Mouse (Mus musculus) left cerebral cortex, postnatal 10 days (tissue): ENCODE results near the gene A530032D15Rik. TPM values are rescaled to one million over a fixed set of nuclear protein-coding genes. Genes with fewer than 3 reads are reported as not detected.
"Not testable (repeated sequence)": the region's sequence is repeated elsewhere in the genome, so short reads cannot be mapped to it uniquely, and the experiment has no call there.

Experiments used
- DNase-seq, 2 experiments: peaks; one replicate each; pipeline ENCODE4 v3.0.0; 2021 to 2022; ENCODE audit warnings: low spot score in 2 of 2, mixed read lengths in 1 of 2; ENCODE audit errors: extremely low spot score in 1 of 2
- intact Hi-C: fragments of 180-260 bp; cut with DNase I; formaldehyde crosslinking; loops from one replicate; pipeline ENCODE4 v1.15.1; 2025
- total RNA-seq, 2 experiments: library from RNA; stranded (reverse); gene quantifications; 2 replicates each; pipeline ENCODE4 v1.2.3; 2021

Gene A530032D15Rik
- not detected for total RNA-seq

GRCm38 (mm10) chr1:85109753-85110152 is at the start of gene A530032D15Rik:
Gene A530032D15Rik, minus strand, starts transcription at chr1:85109853.
- intact Hi-C loops, DNase-seq: not testable (repeated sequence)

DNA sequence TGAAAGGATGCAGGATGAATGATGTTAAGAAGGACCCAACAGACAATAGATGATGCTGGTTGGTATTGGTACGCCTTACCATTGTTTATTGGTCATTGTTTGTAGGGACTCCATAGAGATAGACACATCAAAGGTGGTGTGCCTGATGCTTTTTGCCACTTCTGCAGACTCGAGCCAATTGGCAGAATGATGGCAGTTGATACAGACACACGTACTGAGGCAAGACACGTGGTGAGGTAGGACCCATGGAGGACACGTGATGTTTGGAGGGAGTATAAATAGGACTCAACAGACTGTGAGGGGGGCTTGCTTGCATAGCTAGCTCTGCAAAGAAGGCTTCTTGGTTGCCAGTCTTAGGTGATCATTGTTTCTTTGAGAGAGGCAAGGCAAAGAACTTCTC is 45.5 kb upstream of the A530032D15Rik start:
- intact Hi-C loops, DNase-seq: not testable (repeated sequence)

GRCm38 (mm10) chr1:85133671-85134070 is 24.0 kb upstream of the A530032D15Rik start:
- peak in 1 of 2 experiments; percentile 12 for DNase-seq
- intact Hi-C loops = not testable (repeated sequence)

DNA sequence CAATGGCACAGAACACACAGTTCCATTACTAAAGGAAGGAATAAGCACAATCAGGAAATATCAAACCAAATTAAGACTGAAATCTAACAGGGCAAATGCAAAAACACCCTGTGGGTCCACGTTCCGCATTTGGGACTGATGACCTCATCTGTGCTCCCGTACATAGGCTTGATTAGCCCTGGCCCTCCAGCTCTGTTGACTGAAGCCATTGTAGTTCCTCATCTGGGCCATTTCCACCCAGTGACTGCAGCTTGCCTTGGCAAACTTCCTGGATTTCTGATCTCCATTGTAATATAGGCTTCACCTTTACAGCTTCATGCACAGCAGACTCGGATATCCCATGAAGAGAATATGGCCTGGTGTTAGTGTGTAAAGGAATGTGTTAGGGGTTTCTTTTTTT is 12.2 kb upstream of the A530032D15Rik start:
- DNase-seq, intact Hi-C loops: not testable (repeated sequence)

DNA sequence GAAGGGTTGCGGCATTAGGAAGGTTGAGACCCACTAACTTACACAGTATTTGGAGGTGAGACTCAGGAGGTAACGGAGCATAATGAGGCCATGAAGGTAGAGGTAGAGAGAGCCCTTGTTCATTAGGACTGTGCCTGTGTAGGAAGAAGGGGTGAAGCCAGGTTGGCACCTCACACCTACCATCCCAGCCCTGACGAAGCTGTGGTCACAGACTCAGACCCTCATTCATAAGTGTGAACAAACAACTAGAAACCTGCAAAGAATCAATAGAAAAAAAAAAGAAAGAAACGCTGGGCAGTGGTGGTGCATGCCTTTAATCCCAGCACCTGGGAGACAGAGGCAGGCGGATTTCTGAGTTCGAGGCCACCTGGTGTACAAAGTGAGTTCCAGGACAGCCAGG is 8.7 kb upstream of the A530032D15Rik start:
- intact Hi-C loops, DNase-seq: not testable (repeated sequence)

DNA sequence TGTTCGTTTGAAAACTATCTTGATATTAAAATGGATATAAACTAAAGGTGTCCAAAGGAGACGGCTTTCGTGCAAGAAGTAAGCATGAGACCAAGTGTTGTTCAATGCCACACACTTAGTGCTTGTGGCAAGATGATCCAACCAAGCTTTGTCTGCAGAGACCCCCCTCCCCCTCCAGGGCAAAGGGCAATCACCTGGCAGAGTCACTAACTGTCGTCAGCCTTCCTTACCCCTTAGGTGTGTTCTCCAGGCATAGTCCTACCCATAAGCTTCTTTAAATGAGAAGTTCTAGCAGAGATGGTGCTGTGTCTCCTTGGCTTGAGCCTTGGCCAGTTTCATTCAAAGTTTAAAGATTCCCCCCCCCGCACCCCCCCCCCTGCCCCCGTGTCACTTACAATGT is 7.9 kb upstream of the A530032D15Rik start:
- DNase-seq = not testable (repeated sequence)

DNA sequence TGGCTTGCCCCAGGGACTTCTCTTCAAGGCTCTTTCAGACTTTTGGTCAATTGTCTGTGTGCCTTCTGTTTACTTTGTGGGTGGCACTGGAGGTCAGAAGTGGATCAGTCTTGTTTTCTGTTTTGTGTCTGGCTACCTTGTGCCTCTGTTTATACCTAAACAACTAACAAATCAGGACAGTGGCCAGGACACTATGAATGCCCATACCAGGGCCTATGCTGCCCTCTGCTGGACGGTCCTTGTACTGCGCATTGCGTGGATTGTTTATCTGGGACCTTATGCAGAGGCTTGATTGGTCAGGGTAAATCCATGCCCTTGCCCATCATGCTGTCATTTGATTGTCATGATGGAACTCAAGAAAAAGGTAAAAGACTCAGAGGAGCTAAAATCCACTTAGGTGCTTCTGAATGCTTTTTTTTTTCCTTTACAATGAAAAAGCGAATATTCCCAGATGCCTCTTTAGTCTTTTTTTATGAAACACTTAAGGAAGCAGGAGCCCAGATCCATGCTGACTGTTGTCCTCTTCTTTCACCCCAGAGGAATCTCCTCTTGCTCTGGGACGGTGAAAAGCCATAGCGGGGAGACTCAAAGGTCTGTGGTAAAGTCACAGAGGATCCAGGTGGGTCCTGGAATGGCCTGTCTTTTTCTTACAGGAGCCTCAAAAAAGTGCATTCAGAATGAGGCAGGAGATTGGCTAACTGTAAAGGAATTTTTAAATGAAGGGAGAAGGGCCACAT is 5.2 kb upstream of the A530032D15Rik start:
- intact Hi-C loops, DNase-seq: not testable (repeated sequence)

More for the DNA sequence above, 7.9 kb upstream of the A530032D15Rik start:
- intact Hi-C loops = not testable (repeated sequence)

- DNase-seq, intact Hi-C loops: not testable (repeated sequence)
These were observed 4.4 kb upstream of the A530032D15Rik start for GRCm38 (mm10) chr1:85114078-85114477.

GRCm38 (mm10) chr1:85112889-85113288 is 3.2 kb upstream of the A530032D15Rik start:
- intact Hi-C loops, DNase-seq: not testable (repeated sequence)

DNA sequence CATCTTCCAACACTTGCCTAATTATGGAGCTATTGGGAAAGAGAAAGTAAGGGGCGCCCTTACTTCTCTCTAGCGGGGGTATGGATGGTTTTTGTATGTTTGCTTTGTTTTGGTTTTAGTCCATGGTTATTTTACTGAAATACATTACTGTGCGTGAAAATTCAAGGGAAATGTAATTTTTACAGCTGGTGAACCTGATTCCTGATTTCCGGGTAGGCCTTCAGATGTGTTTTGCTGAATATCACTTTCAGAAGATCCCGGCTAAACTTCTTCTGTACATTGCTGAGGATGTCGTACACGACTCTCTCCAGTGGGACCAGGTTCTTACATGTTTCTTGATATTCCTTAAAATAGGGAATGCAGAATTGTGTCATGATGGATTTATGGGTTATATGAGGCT is 2.6 kb upstream of the A530032D15Rik start:
- intact Hi-C loops, DNase-seq: not testable (repeated sequence)

GRCm38 (mm10) chr1:85111572-85111971 is 1.9 kb upstream of the A530032D15Rik start:
- peak in 1 of 2 experiments; percentile 55 for DNase-seq
- intact Hi-C loops = not testable (repeated sequence)

DNA sequence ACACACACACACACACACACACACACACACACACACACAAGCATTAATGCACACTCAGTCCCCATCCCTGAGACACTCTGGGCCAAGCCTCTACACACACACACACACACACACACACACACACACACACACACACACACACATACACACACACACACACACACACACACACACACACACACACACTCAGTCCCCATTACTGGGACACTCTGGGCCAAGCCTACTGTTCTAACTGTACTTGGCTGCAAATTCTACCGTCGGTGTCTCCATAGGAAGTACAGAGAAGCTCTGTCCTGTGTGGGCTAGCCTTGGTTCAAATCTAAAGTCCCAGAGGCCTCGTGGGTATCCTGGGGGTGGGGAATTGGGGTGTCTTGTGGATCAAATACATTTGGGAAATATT is 1.2 kb upstream of the A530032D15Rik start:
- intact Hi-C loops, DNase-seq: not testable (repeated sequence)

DNA sequence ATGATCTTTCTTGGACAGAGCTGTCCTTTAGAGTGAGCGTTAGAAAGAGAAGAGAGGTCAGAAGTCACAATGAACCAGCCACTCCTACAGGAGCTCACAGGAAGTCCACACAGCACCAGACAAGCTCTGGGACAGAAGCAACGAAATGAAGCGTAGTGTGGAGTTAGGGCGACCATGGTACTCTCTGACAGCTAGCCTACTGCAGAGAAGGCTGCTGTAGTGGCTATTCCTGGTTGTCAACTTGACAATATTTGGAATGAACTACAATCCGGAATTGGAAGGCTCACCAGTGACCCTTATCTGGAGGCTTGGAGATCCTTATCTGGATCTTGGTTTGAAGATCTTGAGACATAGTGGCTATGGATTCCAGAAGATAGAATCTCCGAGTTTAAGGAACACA is 3.6 kb downstream of the A530032D15Rik start:
- intact Hi-C loops, DNase-seq: not testable (repeated sequence)

DNA sequence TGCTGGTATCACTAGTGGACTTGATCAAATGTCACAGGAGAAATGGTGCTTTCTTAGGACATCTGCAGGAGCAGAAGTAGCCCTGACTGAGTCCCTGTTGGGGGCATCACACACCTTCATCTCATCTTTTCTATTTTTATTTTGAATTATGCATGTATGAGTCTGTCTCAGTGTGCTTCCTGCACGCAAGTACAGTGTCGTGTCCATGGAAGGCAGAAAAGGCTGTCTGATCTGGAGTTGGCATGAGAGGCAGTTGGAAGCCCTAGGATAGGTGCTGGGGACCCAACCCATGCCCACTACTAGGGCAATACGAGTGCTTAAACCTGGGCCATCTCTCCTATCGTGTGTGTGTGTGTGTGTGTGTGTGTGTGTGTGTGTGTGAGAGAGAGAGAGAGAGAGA is 4.3 kb downstream of the A530032D15Rik start:
- intact Hi-C loops, DNase-seq: not testable (repeated sequence)

- intact Hi-C loops, DNase-seq: not testable (repeated sequence)
These were observed 7.9 kb downstream of the A530032D15Rik start for GRCm38 (mm10) chr1:85101754-85102153.

GRCm38 (mm10) chr1:85099864-85100263 is 9.8 kb downstream of the A530032D15Rik start, which contains the start of gene Gm10553:
Gene Gm10553, plus strand, starts transcription at chr1:85100164.
- DNase-seq, intact Hi-C loops: not testable (repeated sequence)

GRCm38 (mm10) chr1:85099081-85099480 is 10.6 kb downstream of the A530032D15Rik start:
- intact Hi-C loops, DNase-seq: not testable (repeated sequence)

- DNase-seq, intact Hi-C loops: not testable (repeated sequence)
These were observed 16.6 kb downstream of the A530032D15Rik start for GRCm38 (mm10) chr1:85093011-85093572.

DNA sequence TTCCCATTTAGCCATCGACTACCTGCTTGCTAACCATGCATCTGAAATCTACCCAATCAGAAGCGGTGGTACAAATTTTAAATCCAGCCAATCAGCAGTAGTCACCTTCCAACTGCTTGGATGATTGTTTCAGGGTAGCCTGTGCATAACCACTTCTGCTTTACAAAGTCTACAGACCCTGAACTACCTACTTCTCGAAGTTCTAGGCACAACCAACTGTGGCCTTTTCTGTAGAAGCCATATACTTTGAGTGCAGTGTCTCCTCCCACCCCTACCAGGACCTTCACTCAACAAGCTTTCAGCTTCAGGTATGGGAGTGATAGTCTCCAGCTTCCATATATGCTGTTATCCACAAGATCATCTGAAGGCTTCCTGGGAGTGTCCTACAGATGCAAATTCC is 17.5 kb downstream of the A530032D15Rik start:
- intact Hi-C loops, DNase-seq: not testable (repeated sequence)

GRCm38 (mm10) chr1:85086211-85086610 is 23.4 kb downstream of the A530032D15Rik start:
- intact Hi-C loops, DNase-seq: not testable (repeated sequence)
